ENCODE assay signal across 35 mouse cellular contexts in genomic region chr13:18903623-18904022, GRCm38 (mm10). TPM values are rescaled to one million over a fixed set of nuclear protein-coding genes. Genes with fewer than 3 reads are reported as not detected.
"Had no signal": no experiment of that assay in that cellular context is flagged by ENCODE, and none has a peak within 500 bp of the region (broad histone marks: within the 10 kb centered on the region; RNA-seq: fewer than 3 reads in every experiment).

No protein-coding gene starts in this region.

- ATAC-seq: hindbrain, embryonic 16.5 days; hindbrain, postnatal 0 days; inflammation-experienced regulatory T-cells, adult 6 months; intestine, embryonic 15.5 days; intestine, embryonic 16.5 days; intestine, postnatal 0 days had no signal

- H3K27me3 ChIP-seq: heart, embryonic 12.5 days; heart, embryonic 13.5 days; heart, embryonic 15.5 days; hindbrain, embryonic 12.5 days; hindbrain, embryonic 13.5 days; hindbrain, embryonic 15.5 days; intestine, embryonic 15.5 days; kidney, embryonic 15.5 days had no signal

- H3K4me3 ChIP-seq: heart, embryonic 12.5 days; heart, embryonic 13.5 days; heart, embryonic 15.5 days; hindbrain, embryonic 10.5 days; hindbrain, embryonic 12.5 days; hindbrain, embryonic 13.5 days; hindbrain, embryonic 15.5 days; intestine, embryonic 15.5 days; kidney, embryonic 15.5 days; layer of hippocampus, adult 2 months; left cerebral cortex, adult 2 months had no signal

- H3K4me1 ChIP-seq: heart, embryonic 12.5 days; heart, embryonic 15.5 days; hindbrain, embryonic 10.5 days; hindbrain, embryonic 12.5 days; hindbrain, embryonic 13.5 days; hindbrain, embryonic 15.5 days; intestine, embryonic 15.5 days; kidney, embryonic 15.5 days had no signal

- H3K9me3 ChIP-seq: heart, embryonic 12.5 days; heart, embryonic 13.5 days; heart, embryonic 15.5 days; hindbrain, embryonic 12.5 days; hindbrain, embryonic 13.5 days; hindbrain, embryonic 15.5 days; intestine, embryonic 15.5 days; kidney, embryonic 15.5 days had no signal

- H3K36me3 ChIP-seq: heart, embryonic 12.5 days; heart, embryonic 13.5 days; heart, embryonic 15.5 days; hindbrain, embryonic 10.5 days; hindbrain, embryonic 12.5 days; hindbrain, embryonic 13.5 days; hindbrain, embryonic 15.5 days; intestine, embryonic 15.5 days; kidney, embryonic 15.5 days had no signal

- H3K4me2 ChIP-seq: heart, embryonic 11.5 days; heart, embryonic 12.5 days; heart, embryonic 13.5 days; heart, embryonic 15.5 days; hindbrain, embryonic 12.5 days; hindbrain, embryonic 13.5 days; hindbrain, embryonic 14.5 days; hindbrain, embryonic 15.5 days; intestine, embryonic 15.5 days; kidney, embryonic 15.5 days had no signal

- H3K27ac ChIP-seq: heart, embryonic 13.5 days; heart, embryonic 15.5 days; hindbrain, embryonic 10.5 days; hindbrain, embryonic 12.5 days; hindbrain, embryonic 13.5 days; hindbrain, embryonic 14.5 days; hindbrain, embryonic 15.5 days; hindbrain, postnatal 0 days; intestine, embryonic 15.5 days; kidney, embryonic 15.5 days; layer of hippocampus, adult 2 months; left cerebral cortex, adult 2 months had no signal

- DNase-seq: heart, postnatal 10 days; heart, postnatal 14 days; heart, postnatal 36 days; heart, postnatal 4 days; kidney, adult 11 months; kidney, adult 18-20 months; kidney, adult 2 months; kidney, adult 8-10 months; kidney, adult 9 months; kidney, postnatal 10 days; kidney, postnatal 14 days; kidney, postnatal 25 days; kidney, postnatal 36 days; kidney, postnatal 4 days; layer of hippocampus, adult 9-11 months; layer of hippocampus, postnatal 36 days had no signal

- H3K9ac ChIP-seq: heart, embryonic 12.5 days; heart, embryonic 13.5 days; heart, embryonic 15.5 days; hindbrain, embryonic 12.5 days; hindbrain, embryonic 13.5 days; hindbrain, embryonic 14.5 days; hindbrain, embryonic 15.5 days; intestine, embryonic 15.5 days; kidney, embryonic 15.5 days had no signal

RNA-seq across cellular contexts. Expression of gene Amph, which starts 44.4 kb away (rescaled TPM):
- total RNA-seq: hematopoietic stem cell, adult 5-6 weeks had no signal
